Mouse (Mus musculus): ENCODE data around the gene Whrn. TPM values are rescaled to one million over a fixed set of nuclear protein-coding genes. Genes with fewer than 3 reads are reported as not detected.

Whrn gene
- polyA plus RNA-seq (2015; fragmentation: Nextera tagmentation; extraction: Ambion mirVana) = 0.16 and 0.39 TPM in 2 replicates

DNA sequence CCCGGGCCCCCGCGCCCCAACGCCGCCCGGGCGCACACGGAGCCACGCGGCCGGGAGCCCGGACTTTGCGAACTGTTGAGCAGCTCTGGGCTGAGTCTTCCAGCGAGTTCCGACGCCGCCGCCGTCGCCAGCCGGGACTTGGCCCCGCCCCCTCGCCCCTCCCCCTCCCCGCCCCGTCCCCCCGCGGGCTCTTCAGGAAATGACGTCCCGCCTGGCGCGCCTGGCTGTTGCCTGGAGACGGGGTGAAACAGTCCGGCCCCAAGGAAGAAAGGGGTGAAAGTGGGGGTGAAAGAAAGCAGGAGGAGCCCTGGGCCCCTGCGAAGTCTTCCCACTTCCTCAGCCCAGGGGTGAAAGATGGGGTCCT lies at the start of gene Whrn:
TSS of gene Whrn (minus strand) at position 77 of the 364 bp plus-strand sequence.
- peaks cover 12% of the 10 kb centered on the region; the same call in 1 of the 2 replicates for H3K4me1 ChIP-seq (replicated peaks)
- peaks cover 80% of the 10 kb centered on the region for H3K27me3 ChIP-seq
- peak; percentile 56 for ATAC-seq (ENCODE audit: insufficient read depth)
- H3K4me3 ChIP-seq (replicated peaks) = peak within 1 kb of the TSS; percentile 55
- H3K9ac ChIP-seq = no peak within 1 kb of the TSS; the same call in 1 of the 2 replicates
- peak within 1 kb of the TSS; percentile 69 for H3K4me2 ChIP-seq
- no peak within 1 kb of the TSS for H3K27ac ChIP-seq (replicated peaks)
- WGBS (ENCODE audit: insufficient replicate concordance) = under 1% methylated on average over 31 of the region's 34 CpGs
- H3K36me3 ChIP-seq (replicated peaks) = no peaks in the 10 kb centered on the region
- no peaks in the 10 kb centered on the region for H3K9me3 ChIP-seq (replicated peaks)

DNA sequence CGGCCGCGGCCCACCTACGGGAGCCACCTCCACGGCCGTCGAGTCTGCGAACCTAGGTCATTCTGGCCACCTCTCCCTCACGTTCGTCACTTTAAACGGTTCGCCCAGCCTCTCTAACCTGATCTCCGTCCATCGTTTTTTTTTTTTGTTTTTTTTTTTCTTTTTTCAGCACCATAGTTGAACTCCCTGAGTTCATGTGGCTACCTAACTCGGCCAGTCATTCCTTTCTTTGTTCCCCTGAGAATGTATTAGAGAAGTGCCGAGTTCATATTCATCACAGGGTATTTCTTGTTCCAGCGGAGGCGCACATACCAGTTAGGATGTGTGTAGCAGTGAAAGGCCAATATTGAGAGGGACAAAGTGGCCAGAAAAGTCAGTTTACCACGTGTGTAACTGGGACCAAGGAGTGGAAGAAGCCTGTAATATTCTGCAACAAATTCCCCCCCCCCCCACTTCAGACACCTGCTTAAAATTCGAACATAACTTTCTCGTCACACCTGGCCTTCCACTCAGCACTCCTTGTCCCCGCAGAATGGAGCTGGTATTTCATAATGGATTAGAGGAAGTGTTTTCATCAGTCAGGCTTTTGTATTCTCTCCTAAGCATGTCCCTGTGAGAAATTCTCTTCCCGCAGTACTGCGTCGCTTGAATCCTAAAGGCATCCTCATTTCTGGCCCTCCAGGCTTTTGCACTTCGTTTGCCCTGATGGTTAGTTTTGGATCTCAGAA lies 49.6 kb upstream of the Whrn start:
- no peaks in the 10 kb centered on the region for H3K27me3 ChIP-seq
- no peaks in the 10 kb centered on the region for H3K9me3 ChIP-seq (replicated peaks)
- peak overlapping the region; percentile 78 for H3K4me3 ChIP-seq (replicated peaks)
- peak; percentile 36; the same call in 1 of the 2 replicates for ATAC-seq (ENCODE audit: insufficient read depth)
- WGBS (ENCODE audit: insufficient replicate concordance) = 20% methylated on average over 26 of the region's 26 CpGs
- peaks cover 17% of the 10 kb centered on the region for H3K36me3 ChIP-seq (replicated peaks)
- H3K4me1 ChIP-seq (replicated peaks) = peaks cover 39% of the 10 kb centered on the region
- peak overlapping the region; percentile 79 for H3K4me2 ChIP-seq
- peak overlapping the region; percentile 79 for H3K9ac ChIP-seq
- H3K27ac ChIP-seq (replicated peaks) = peak overlapping the region; percentile 84

DNA sequence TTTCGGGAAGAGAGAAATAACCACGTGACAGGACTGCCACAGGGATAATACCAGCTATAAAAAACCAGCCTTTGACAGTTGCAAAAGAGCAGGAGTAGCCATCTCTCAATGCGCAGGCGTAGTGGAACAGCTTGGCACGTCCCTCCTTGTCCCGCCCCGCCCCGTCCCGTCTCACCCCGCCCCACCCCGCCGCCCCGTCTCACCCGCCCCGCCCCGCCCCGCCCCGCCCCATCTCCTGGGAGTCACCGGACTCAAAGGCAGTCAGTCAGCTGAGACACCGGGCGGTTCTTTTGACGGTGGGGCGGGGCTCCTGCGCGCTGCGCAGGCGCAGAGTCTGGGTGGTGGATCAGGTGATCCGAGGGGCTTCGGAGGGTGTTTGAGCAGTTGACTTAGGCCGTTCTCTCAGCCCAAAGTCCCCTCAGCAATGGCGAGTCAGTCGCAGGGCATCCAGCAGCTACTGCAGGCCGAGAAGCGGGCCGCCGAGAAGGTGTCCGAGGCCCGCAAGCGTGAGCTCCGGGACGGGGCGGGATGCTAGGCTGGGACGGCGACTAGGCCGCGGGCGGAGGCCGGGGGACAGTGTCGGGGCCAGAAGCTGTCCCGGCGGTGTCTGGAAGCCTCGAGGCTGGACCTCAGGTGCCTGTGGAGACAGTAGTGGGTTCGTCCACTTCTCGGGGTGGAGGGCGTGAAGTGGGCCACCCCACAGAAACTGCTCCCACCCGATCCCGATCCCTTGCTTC lies 48.9 kb upstream of the Whrn start, which contains the start of gene Atp6v1g1:
TSS of gene Atp6v1g1 (plus strand) at position 279 of the 737 bp plus-strand sequence.
- ATAC-seq (ENCODE audit: insufficient read depth) = peak; percentile 94
- Histone ChIP-seq H3K4me1 (replicated peaks) (peaks cover 39% of the 10 kb centered on the region), H3K27ac (replicated peaks) (peak within 1 kb of the TSS; percentile 84), H3K9ac (peak within 1 kb of the TSS; percentile 79), H3K4me2 (peak within 1 kb of the TSS; percentile 79), H3K27me3 (no peaks in the 10 kb centered on the region), H3K9me3 (replicated peaks) (no peaks in the 10 kb centered on the region), H3K4me3 (replicated peaks) (peak within 1 kb of the TSS; percentile 78), H3K36me3 (replicated peaks) (peaks cover 16% of the 10 kb centered on the region)
- WGBS (ENCODE audit: insufficient replicate concordance) = under 1% methylated on average over 53 of the region's 57 CpGs

DNA sequence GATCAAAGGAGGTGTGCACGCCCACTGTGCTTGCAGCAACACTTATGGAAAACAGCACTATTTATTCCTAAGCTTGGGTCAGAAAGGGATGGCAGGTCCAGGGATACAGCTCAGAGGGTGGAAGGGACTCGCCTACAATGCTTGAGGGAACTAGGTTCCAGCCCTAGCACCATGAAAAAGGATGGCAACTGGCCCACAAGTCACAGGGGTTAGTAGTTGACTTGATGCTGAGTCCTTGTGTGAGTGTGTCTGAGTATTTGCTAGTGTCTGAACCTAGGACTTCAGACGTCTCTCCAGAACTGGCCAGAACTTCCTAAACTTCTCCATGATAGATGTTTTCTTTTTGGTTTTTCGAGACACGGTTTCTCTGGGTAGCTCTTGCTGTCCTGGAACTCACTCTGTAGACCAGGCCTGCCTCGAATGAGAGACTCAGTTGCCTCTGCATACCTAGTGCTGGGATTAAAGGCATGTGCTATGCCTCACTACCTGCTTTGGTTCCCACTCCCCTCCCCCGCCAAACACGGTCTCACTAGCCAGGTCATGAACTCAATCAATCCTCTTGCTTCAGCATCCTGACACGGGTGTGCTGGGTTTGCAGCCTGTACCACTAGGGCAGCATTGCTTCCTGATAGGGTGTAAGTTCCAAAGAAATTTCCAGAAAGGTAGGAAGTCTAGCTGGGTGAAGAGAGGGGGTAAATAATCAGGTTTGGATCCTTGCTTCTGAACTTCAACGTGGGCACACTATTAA lies 48.1 kb upstream of the Whrn start:
- ATAC-seq (ENCODE audit: insufficient read depth) = peak; percentile 18
- Histone ChIP-seq H3K4me3 (replicated peaks) (peak overlapping the region; percentile 33), H3K27ac (replicated peaks) (peak overlapping the region; percentile 60), H3K4me2 (peak overlapping the region; percentile 57), H3K9me3 (replicated peaks) (no peaks in the 10 kb centered on the region), H3K9ac (peak overlapping the region; percentile 32; the same call in 1 of the 2 replicates), H3K27me3 (no peaks in the 10 kb centered on the region), H3K36me3 (replicated peaks) (peaks cover 9% of the 10 kb centered on the region), H3K4me1 (replicated peaks) (peaks cover 39% of the 10 kb centered on the region)
- 55% methylated on average over 10 of the region's 10 CpGs for WGBS (ENCODE audit: insufficient replicate concordance)

DNA sequence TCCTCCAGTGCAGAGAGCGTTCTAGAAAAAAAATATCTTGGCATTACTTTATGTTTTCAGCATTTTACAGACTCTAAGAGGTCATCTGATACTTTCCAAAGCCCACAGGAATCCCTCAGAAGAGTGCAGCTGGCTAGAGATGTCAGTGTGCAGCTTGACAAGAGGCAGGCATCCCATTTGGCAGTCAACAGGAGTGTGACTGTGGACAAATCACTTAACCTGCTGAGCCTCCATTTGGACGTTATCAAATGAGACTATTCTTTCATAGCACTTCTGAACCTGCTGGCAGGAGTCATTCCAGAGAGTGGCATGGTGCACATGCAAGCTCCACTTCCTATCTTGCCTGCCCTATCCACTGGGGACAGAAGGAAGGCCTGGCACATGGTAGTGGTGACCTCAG lies 46.4 kb upstream of the Whrn start:
- Histone ChIP-seq H3K27ac (replicated peaks) (no peak overlapping the region), H3K9ac (no peak overlapping the region), H3K36me3 (replicated peaks) (no peaks in the 10 kb centered on the region), H3K4me2 (no peak overlapping the region), H3K27me3 (no peaks in the 10 kb centered on the region), H3K4me3 (replicated peaks) (no peak overlapping the region), H3K4me1 (replicated peaks) (peaks cover 33% of the 10 kb centered on the region), H3K9me3 (replicated peaks) (no peaks in the 10 kb centered on the region)
- 61% methylated on average over 2 of the region's 2 CpGs for WGBS (ENCODE audit: insufficient replicate concordance)
- ATAC-seq (ENCODE audit: insufficient read depth) = no peak

DNA sequence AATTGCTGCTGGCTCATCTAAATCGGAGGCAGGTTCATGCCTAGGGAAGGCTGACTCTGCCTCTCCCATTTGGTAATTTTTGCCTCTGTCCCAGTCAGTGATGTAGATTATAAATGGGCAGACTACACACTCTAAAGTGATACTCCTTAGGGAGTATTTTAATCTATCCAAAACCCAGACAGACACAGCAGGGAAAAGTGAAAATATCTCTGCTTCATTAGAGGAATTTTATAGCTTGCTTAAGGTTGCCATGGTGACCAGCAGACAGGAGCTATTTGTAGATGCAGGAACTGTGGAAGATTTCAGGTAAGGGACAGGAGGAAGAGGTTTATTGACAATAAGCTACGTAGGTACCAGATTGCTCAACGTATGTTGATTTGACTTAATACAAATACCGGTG lies 41.8 kb upstream of the Whrn start:
- ATAC-seq (ENCODE audit: insufficient read depth) = no peak
- H3K4me1 ChIP-seq (replicated peaks) = no peaks in the 10 kb centered on the region
- H3K4me2 ChIP-seq = no peak overlapping the region
- H3K36me3 ChIP-seq (replicated peaks) = no peaks in the 10 kb centered on the region
- no peak overlapping the region for H3K27ac ChIP-seq (replicated peaks)
- H3K9me3 ChIP-seq (replicated peaks) = no peaks in the 10 kb centered on the region
- no peak overlapping the region for H3K4me3 ChIP-seq (replicated peaks)
- no peak overlapping the region for H3K9ac ChIP-seq
- no peaks in the 10 kb centered on the region for H3K27me3 ChIP-seq
- 61% methylated on average over 4 of the region's 4 CpGs for WGBS (ENCODE audit: insufficient replicate concordance)

DNA sequence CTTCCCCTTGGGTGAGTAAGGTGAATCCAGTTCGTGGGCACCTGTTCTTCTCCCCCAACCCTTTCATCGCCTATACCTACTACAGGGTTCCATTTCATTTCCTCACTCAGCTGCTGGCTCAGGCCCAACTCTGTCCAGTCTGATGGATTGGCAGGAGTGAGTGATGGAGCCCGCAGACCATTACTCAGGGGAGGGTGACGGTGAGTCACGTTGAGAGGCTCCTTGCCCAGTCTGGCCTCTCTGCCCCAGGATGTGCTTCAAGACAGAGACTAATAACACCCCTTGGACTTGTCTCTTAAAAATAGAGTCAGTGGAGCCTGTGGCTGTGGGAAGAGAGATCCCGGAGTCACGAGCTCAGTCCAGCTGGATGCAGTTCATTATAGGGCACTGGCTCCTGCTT lies 34.6 kb upstream of the Whrn start:
- 67% methylated on average over 7 of the region's 7 CpGs for WGBS (ENCODE audit: insufficient replicate concordance)
- Histone ChIP-seq H3K27me3 (no peaks in the 10 kb centered on the region), H3K4me3 (replicated peaks) (no peak overlapping the region), H3K4me2 (no peak overlapping the region), H3K9me3 (replicated peaks) (no peaks in the 10 kb centered on the region), H3K4me1 (replicated peaks) (no peaks in the 10 kb centered on the region), H3K27ac (replicated peaks) (no peak overlapping the region), H3K36me3 (replicated peaks) (no peaks in the 10 kb centered on the region), H3K9ac (no peak overlapping the region)
- no peak for ATAC-seq (ENCODE audit: insufficient read depth)

DNA sequence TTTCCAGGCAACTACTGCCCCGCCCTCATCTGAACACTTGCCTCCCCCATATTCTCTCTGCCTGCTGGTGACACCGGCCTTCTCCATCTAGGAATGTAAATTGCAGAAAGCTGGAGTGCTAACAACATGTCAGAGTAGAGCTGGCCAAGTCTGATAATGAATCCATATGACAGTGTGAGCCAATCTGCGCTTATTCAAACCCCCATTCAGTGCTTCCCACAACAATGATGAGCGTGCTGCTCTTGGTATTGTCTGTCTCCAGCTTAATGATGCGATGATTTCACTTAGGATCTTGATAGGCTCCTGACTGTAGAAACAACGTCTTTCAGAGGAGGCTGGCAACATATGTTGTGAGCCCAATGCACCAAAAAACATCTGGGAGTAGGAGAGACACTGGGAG lies 33.2 kb upstream of the Whrn start:
- ATAC-seq (ENCODE audit: insufficient read depth) = no peak
- Histone ChIP-seq H3K9me3 (replicated peaks) (no peaks in the 10 kb centered on the region), H3K9ac (no peak overlapping the region), H3K4me3 (replicated peaks) (no peak overlapping the region), H3K27ac (replicated peaks) (no peak overlapping the region), H3K27me3 (no peaks in the 10 kb centered on the region), H3K4me2 (no peak overlapping the region), H3K36me3 (replicated peaks) (no peaks in the 10 kb centered on the region), H3K4me1 (replicated peaks) (no peaks in the 10 kb centered on the region)
- 65% methylated on average over 6 of the region's 6 CpGs for WGBS (ENCODE audit: insufficient replicate concordance)

DNA sequence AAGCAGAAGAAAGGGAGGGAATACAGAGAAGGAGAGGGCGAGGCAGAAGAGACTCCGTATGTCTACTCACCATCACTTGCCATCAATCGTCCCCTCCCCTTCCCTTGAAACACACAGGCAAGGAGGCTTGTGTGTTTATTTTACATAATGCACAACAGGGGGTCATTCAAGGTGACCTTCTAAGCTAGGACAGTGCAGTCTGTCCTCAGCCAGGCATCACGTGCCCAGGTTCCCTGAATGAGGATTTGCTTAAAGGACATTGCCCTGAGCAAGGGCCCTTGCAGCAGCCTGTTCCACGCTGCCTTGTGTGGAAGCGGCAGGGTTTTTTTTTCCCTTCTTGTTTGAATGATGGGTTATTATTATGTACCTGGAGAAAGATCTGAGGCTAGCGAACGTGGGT lies 29.7 kb upstream of the Whrn start:
- 66% methylated on average over 8 of the region's 8 CpGs for WGBS (ENCODE audit: insufficient replicate concordance)
- Histone ChIP-seq H3K27me3 (no peaks in the 10 kb centered on the region), H3K27ac (replicated peaks) (no peak overlapping the region), H3K4me1 (replicated peaks) (no peaks in the 10 kb centered on the region), H3K9me3 (replicated peaks) (no peaks in the 10 kb centered on the region), H3K4me3 (replicated peaks) (no peak overlapping the region), H3K36me3 (replicated peaks) (no peaks in the 10 kb centered on the region), H3K9ac (no peak overlapping the region), H3K4me2 (no peak overlapping the region)
- ATAC-seq (ENCODE audit: insufficient read depth) = no peak

DNA sequence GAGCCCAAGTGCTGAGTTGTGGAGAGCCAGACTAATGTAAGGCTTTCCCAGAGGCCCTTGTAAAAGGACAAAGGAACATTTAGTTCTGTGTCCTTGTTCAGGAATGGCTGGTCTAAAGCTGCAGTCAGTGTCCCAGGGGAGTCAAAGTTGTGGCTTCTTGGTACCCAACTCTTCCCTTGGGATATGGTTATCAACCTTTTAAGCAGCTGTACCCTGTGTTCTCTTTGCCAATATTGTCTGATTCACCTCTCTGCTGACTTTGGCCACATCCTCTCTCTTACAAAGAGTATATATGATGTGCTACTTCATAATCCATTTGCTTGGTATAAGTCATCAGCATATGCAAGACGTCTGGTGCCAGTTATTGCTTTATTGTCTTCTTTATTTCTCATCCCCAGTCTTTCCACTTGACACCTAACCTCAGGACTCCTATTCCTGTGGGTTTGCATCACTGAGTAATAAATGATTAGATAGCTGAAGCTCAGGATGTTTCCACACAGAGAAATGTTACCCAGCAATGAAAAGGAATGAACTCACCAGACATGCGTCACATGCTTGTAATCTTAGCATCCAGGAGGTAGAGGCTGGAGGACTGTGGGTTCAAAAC lies 26.1 kb upstream of the Whrn start:
- WGBS (ENCODE audit: insufficient replicate concordance) = 56% methylated on average over 2 of the region's 2 CpGs
- Histone ChIP-seq H3K4me2 (no peak overlapping the region), H3K4me3 (replicated peaks) (no peak overlapping the region), H3K36me3 (replicated peaks) (no peaks in the 10 kb centered on the region), H3K27me3 (no peaks in the 10 kb centered on the region), H3K27ac (replicated peaks) (no peak overlapping the region), H3K9ac (no peak overlapping the region), H3K4me1 (replicated peaks) (no peaks in the 10 kb centered on the region), H3K9me3 (replicated peaks) (no peaks in the 10 kb centered on the region)
- ATAC-seq (ENCODE audit: insufficient read depth) = no peak

All from liver, embryonic 15.5 days (tissue).